Mouse (Mus musculus): ENCODE measurements around the gene Gramd1b. TPM values are rescaled to one million over a fixed set of nuclear protein-coding genes. Genes with fewer than 3 reads are reported as not detected.

Gene Gramd1b
- polyA plus RNA-seq, 1 experiment from 2014 or later, result 7.3 TPM

DNA sequence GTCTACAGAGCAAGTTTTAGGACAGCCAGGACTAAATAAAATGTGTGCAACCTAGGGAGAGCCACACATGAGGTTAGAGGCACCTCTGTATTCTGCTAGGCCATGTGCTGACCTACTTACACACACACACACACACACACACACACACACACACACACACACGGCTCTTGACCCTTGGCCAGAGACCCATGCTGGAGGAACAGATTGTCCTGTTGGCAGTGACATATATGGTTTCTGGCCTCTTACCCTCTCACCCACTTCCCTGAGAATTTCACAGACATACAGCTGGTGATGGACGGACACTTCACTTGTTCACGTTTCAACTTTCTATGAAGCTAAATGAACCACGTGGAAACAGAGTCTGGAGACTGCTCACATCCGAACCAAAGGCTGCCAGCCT, 212.4 kb downstream of the Gramd1b start:
- H3K9ac ChIP-seq (replicated peaks; ENCODE audit: low read depth, low read length), result no peak overlapping the region
- no peaks in the 10 kb centered on the region for H3K9me3 ChIP-seq (ENCODE audit: control insufficient read depth, low read depth, low read length)
- no peak overlapping the region for H3K4me2 ChIP-seq (replicated peaks; ENCODE audit: low read depth, low read length)
- 73% methylated on average over 5 of the region's 5 CpGs for WGBS
- no peaks in the 10 kb centered on the region for H3K27me3 ChIP-seq (ENCODE audit: control insufficient read depth, insufficient read depth, low read length)
- no peak for ATAC-seq (ENCODE audit: insufficient number of reproducible peaks, insufficient read depth, low FRiP score, low read depth)
- no peak overlapping the region for H3K27ac ChIP-seq (ENCODE audit: low read length)
- H3K36me3 ChIP-seq (ENCODE audit: control insufficient read depth, insufficient read depth, low read length), result no peaks in the 10 kb centered on the region; the same call in 1 of the 2 replicates
- H3K4me3 ChIP-seq (ENCODE audit: low read depth, low read length), result no peak overlapping the region
- 0 out of 2 replicates have a peak, but pooled peaks cover 11% of the 10 kb centered on the region for H3K4me1 ChIP-seq (ENCODE audit: control insufficient read depth, insufficient read depth, low read length)

- no peaks in the 10 kb centered on the region for H3K27me3 ChIP-seq (ENCODE audit: control insufficient read depth, insufficient read depth, low read length)
- H3K27ac ChIP-seq (ENCODE audit: low read length), result no peak overlapping the region
- WGBS, result 83% methylated on average over 4 of the region's 4 CpGs
- H3K4me3 ChIP-seq (ENCODE audit: low read depth, low read length), result no peak overlapping the region
- H3K4me1 ChIP-seq (ENCODE audit: control insufficient read depth, insufficient read depth, low read length), result 0 out of 2 replicates have a peak, but pooled peaks cover 11% of the 10 kb centered on the region
- H3K4me2 ChIP-seq (replicated peaks; ENCODE audit: low read depth, low read length), result no peak overlapping the region
- no peak overlapping the region for H3K9ac ChIP-seq (replicated peaks; ENCODE audit: low read depth, low read length)
- ATAC-seq (ENCODE audit: insufficient number of reproducible peaks, insufficient read depth, low FRiP score, low read depth), result no peak
- H3K9me3 ChIP-seq (ENCODE audit: control insufficient read depth, low read depth, low read length), result no peaks in the 10 kb centered on the region
- no peaks in the 10 kb centered on the region; the same call in 1 of the 2 replicates for H3K36me3 ChIP-seq (ENCODE audit: control insufficient read depth, insufficient read depth, low read length)
Measured at GRCm38 (mm10) chr9:40317735-40318134, 213.4 kb downstream of the Gramd1b start.

- no peak for ATAC-seq (ENCODE audit: insufficient number of reproducible peaks, insufficient read depth, low FRiP score, low read depth)
- WGBS, result 86% methylated on average over 9 of the region's 9 CpGs
- H3K4me3 ChIP-seq (ENCODE audit: low read depth, low read length), result no peak overlapping the region
- H3K27me3 ChIP-seq (ENCODE audit: control insufficient read depth, insufficient read depth, low read length), result no peaks in the 10 kb centered on the region
- no peaks in the 10 kb centered on the region; the same call in 1 of the 2 replicates for H3K36me3 ChIP-seq (ENCODE audit: control insufficient read depth, insufficient read depth, low read length)
- no peak overlapping the region for H3K4me2 ChIP-seq (replicated peaks; ENCODE audit: low read depth, low read length)
- H3K9ac ChIP-seq (replicated peaks; ENCODE audit: low read depth, low read length), result no peak overlapping the region
- H3K9me3 ChIP-seq (ENCODE audit: control insufficient read depth, low read depth, low read length), result no peaks in the 10 kb centered on the region
- 0 out of 2 replicates have a peak, but pooled peaks cover 11% of the 10 kb centered on the region for H3K4me1 ChIP-seq (ENCODE audit: control insufficient read depth, insufficient read depth, low read length)
- no peak overlapping the region for H3K27ac ChIP-seq (ENCODE audit: low read length)
Measured at GRCm38 (mm10) chr9:40316865-40317660, 214.1 kb downstream of the Gramd1b start.

DNA sequence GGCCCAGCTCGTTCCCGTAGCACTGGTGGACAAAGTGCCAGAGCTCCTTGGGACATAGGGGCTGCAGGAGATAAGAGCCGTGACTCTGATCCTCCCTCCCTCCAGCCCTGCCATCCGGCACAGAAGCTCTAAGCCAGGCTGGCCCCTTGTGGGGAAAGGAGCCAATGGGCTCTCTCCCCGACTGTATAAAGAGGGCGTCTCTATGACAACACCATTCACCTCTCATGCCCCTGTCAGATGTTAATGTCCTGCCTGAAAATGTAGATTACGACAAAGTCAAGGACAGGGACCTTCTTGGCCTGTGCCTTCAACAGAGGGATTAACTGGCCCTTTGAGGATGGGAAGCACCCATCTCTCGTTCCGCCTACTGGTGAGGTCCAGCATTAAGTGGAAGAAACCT, 219.4 kb downstream of the Gramd1b start:
- no peak for ATAC-seq (ENCODE audit: insufficient number of reproducible peaks, insufficient read depth, low FRiP score, low read depth)
- no peak overlapping the region for H3K27ac ChIP-seq (ENCODE audit: low read length)
- WGBS, result 69% methylated on average over 9 of the region's 9 CpGs

GRCm38 (mm10) chr9:40309876-40310275, 221.3 kb downstream of the Gramd1b start:
- no peak overlapping the region for H3K27ac ChIP-seq (ENCODE audit: low read length)
- no peaks in the 10 kb centered on the region for H3K9me3 ChIP-seq (ENCODE audit: control insufficient read depth, low read depth, low read length)
- H3K4me3 ChIP-seq (ENCODE audit: low read depth, low read length), result no peak overlapping the region
- peaks cover 13% of the 10 kb centered on the region; the same call in 1 of the 2 replicates for H3K36me3 ChIP-seq (ENCODE audit: control insufficient read depth, insufficient read depth, low read length)
- no peak overlapping the region for H3K9ac ChIP-seq (replicated peaks; ENCODE audit: low read depth, low read length)
- H3K27me3 ChIP-seq (ENCODE audit: control insufficient read depth, insufficient read depth, low read length), result no peaks in the 10 kb centered on the region
- 93% methylated on average over 6 of the region's 6 CpGs for WGBS
- H3K4me2 ChIP-seq (replicated peaks; ENCODE audit: low read depth, low read length), result no peak overlapping the region
- H3K4me1 ChIP-seq (ENCODE audit: control insufficient read depth, insufficient read depth, low read length), result no peaks in the 10 kb centered on the region
- no peak for ATAC-seq (ENCODE audit: insufficient number of reproducible peaks, insufficient read depth, low FRiP score, low read depth)

More for the DNA sequence above, 219.4 kb downstream of the Gramd1b start:
- peaks cover 2% of the 10 kb centered on the region; the same call in 1 of the 2 replicates for H3K36me3 ChIP-seq (ENCODE audit: control insufficient read depth, insufficient read depth, low read length)
- H3K4me2 ChIP-seq (replicated peaks; ENCODE audit: low read depth, low read length), result no peak overlapping the region
- no peak overlapping the region for H3K9ac ChIP-seq (replicated peaks; ENCODE audit: low read depth, low read length)
- no peaks in the 10 kb centered on the region for H3K27me3 ChIP-seq (ENCODE audit: control insufficient read depth, insufficient read depth, low read length)
- no peaks in the 10 kb centered on the region for H3K9me3 ChIP-seq (ENCODE audit: control insufficient read depth, low read depth, low read length)
- no peak overlapping the region for H3K4me3 ChIP-seq (ENCODE audit: low read depth, low read length)
- no peaks in the 10 kb centered on the region for H3K4me1 ChIP-seq (ENCODE audit: control insufficient read depth, insufficient read depth, low read length)

GRCm38 (mm10) chr9:40307311-40307710, 223.9 kb downstream of the Gramd1b start:
- H3K27ac ChIP-seq (ENCODE audit: low read length), result no peak overlapping the region
- no peaks in the 10 kb centered on the region for H3K9me3 ChIP-seq (ENCODE audit: control insufficient read depth, low read depth, low read length)
- H3K4me2 ChIP-seq (replicated peaks; ENCODE audit: low read depth, low read length), result no peak overlapping the region
- WGBS, result 80% methylated on average over 3 of the region's 3 CpGs
- no peaks in the 10 kb centered on the region for H3K27me3 ChIP-seq (ENCODE audit: control insufficient read depth, insufficient read depth, low read length)
- no peak for ATAC-seq (ENCODE audit: insufficient number of reproducible peaks, insufficient read depth, low FRiP score, low read depth)
- no peak overlapping the region for H3K9ac ChIP-seq (replicated peaks; ENCODE audit: low read depth, low read length)
- no peaks in the 10 kb centered on the region for H3K4me1 ChIP-seq (ENCODE audit: control insufficient read depth, insufficient read depth, low read length)
- H3K4me3 ChIP-seq (ENCODE audit: low read depth, low read length), result no peak overlapping the region
- H3K36me3 ChIP-seq (ENCODE audit: control insufficient read depth, insufficient read depth, low read length), result peaks cover 13% of the 10 kb centered on the region; the same call in 1 of the 2 replicates

DNA sequence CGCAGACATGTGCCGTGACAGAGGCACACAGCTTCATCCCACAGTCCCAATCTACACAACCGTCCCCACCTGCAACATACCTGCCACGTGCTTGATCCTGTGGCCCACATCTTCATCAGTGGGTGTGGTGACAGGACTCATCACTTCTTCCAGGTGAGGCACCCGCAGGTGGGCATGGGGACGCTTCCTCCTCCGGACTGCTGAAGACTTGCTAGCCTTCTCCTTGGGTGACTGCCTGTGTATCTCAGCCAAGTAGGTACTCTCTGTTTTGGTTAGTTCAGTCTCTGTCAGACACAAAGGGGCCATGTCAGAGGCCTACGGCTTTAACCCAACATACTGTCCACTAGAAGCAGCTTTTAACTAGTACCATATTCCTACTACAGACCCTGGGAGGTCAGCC, 226.9 kb downstream of the Gramd1b start:
- no peak overlapping the region for H3K27ac ChIP-seq (ENCODE audit: low read length)
- H3K9ac ChIP-seq (replicated peaks; ENCODE audit: low read depth, low read length), result no peak overlapping the region
- no peaks in the 10 kb centered on the region for H3K27me3 ChIP-seq (ENCODE audit: control insufficient read depth, insufficient read depth, low read length)
- H3K36me3 ChIP-seq (ENCODE audit: control insufficient read depth, insufficient read depth, low read length), result peaks cover 13% of the 10 kb centered on the region; the same call in 1 of the 2 replicates
- ATAC-seq (ENCODE audit: insufficient number of reproducible peaks, insufficient read depth, low FRiP score, low read depth), result no peak
- no peak overlapping the region for H3K4me3 ChIP-seq (ENCODE audit: low read depth, low read length)
- 92% methylated on average over 8 of the region's 8 CpGs for WGBS
- H3K4me2 ChIP-seq (replicated peaks; ENCODE audit: low read depth, low read length), result no peak overlapping the region
- H3K4me1 ChIP-seq (ENCODE audit: control insufficient read depth, insufficient read depth, low read length), result no peaks in the 10 kb centered on the region
- no peaks in the 10 kb centered on the region for H3K9me3 ChIP-seq (ENCODE audit: control insufficient read depth, low read depth, low read length)

DNA sequence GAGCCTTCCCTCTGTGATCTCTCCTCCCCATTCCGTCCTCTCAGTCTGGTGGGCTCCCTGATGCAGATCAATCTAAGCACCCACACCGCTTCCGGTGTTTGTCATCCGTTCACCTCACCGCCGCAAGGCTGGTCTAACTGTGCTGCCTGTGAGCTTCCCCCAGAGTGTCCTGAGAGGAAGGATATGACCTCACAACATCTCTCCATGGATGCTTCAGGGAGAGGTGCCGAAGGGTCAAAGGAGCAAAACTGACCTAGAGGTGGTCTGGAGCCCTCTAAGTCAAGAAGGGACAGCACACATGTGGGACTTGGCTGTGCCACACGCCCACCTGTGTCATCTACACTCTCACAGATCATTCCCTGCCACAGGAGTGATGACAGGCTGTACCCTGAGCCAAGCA, 228.8 kb downstream of the Gramd1b start:
- no peaks in the 10 kb centered on the region for H3K9me3 ChIP-seq (ENCODE audit: control insufficient read depth, low read depth, low read length)
- H3K27ac ChIP-seq (ENCODE audit: low read length), result no peak overlapping the region
- ATAC-seq (ENCODE audit: insufficient number of reproducible peaks, insufficient read depth, low FRiP score, low read depth), result no peak
- no peaks in the 10 kb centered on the region for H3K27me3 ChIP-seq (ENCODE audit: control insufficient read depth, insufficient read depth, low read length)
- H3K9ac ChIP-seq (replicated peaks; ENCODE audit: low read depth, low read length), result no peak overlapping the region
- no peaks in the 10 kb centered on the region for H3K4me1 ChIP-seq (ENCODE audit: control insufficient read depth, insufficient read depth, low read length)
- H3K36me3 ChIP-seq (ENCODE audit: control insufficient read depth, insufficient read depth, low read length), result peaks cover 16% of the 10 kb centered on the region; the same call in 1 of the 2 replicates
- no peak overlapping the region for H3K4me3 ChIP-seq (ENCODE audit: low read depth, low read length)
- H3K4me2 ChIP-seq (replicated peaks; ENCODE audit: low read depth, low read length), result no peak overlapping the region
- 89% methylated on average over 8 of the region's 8 CpGs for WGBS

All from stomach, embryonic 14.5 days (tissue).